24 mouse cellular contexts compared by ENCODE assay signal in genomic region chr9:70598271-70598670, GRCm38 (mm10). TPM values are rescaled to one million over a fixed set of nuclear protein-coding genes. Genes with fewer than 3 reads are reported as not detected.
A peak's percentile ranks its signal among the peaks of the same experiment; 100 is the strongest.
DNase-seq lines count a peak whose midpoint lies in the region; ATAC-seq lines count a peak whose summit lies in the region.
"Had no signal": no experiment of that assay in that cellular context is flagged by ENCODE, and none has a peak within 500 bp of the region (broad histone marks: within the 10 kb centered on the region; RNA-seq: fewer than 3 reads in every experiment).

No protein-coding gene starts in this region.

- 83% methylated on average over 2 of the region's 2 CpGs for WGBS in kidney, embryonic 15.5 days
- 92% methylated on average over 2 of the region's 2 CpGs for WGBS in kidney, embryonic 16.5 days
- 89% methylated on average over 2 of the region's 2 CpGs for WGBS in kidney, embryonic 14.5 days

- peaks cover 46% of the 10 kb centered on the region for H3K36me3 ChIP-seq in kidney, embryonic 15.5 days
- peaks cover 17% of the 10 kb centered on the region for H3K36me3 ChIP-seq in kidney, embryonic 16.5 days (ENCODE audit: insufficient read depth, low read length)
- H3K36me3 ChIP-seq in kidney, embryonic 14.5 days (ENCODE audit: control insufficient read depth, insufficient read depth, low read length), result peaks cover 17% of the 10 kb centered on the region; the same call in 1 of the 2 replicates

- no peaks in the 10 kb centered on the region for H3K9me3 ChIP-seq in kidney, embryonic 15.5 days (replicated peaks)
- H3K9me3 ChIP-seq in kidney, embryonic 16.5 days (ENCODE audit: low read length), result no peaks in the 10 kb centered on the region
- no peaks in the 10 kb centered on the region for H3K9me3 ChIP-seq in kidney, embryonic 14.5 days (ENCODE audit: control insufficient read depth, low read length)
- H3K9me3 ChIP-seq: embryonic facial prominence, embryonic 10.5 days; embryonic facial prominence, embryonic 12.5 days; forebrain, embryonic 13.5 days; forebrain, embryonic 15.5 days; G1E had no signal

- DNase-seq in kidney, adult 11 months, result peak; percentile 12
- peak; percentile 63 for DNase-seq in kidney, adult 9 months
- DNase-seq in kidney, postnatal 14 days, result peak; percentile 9
- DNase-seq: adrenal gland, adult 8-10 months; adrenal gland, postnatal 14 days; adrenal gland, postnatal 36 days; B cell, adult 2 months; cerebellum, adult 11-12 months; cerebellum, adult 2 months; cerebellum, adult 9-10 months; cerebellum, postnatal 10 days; cerebellum, postnatal 25 days had no signal

- no peak overlapping the region for H3K4me2 ChIP-seq in kidney, embryonic 15.5 days
- H3K4me2 ChIP-seq in kidney, embryonic 16.5 days (replicated peaks; ENCODE audit: low read depth, low read length), result no peak overlapping the region
- no peak overlapping the region for H3K4me2 ChIP-seq in kidney, embryonic 14.5 days (replicated peaks; ENCODE audit: low read depth, low read length)
- H3K4me2 ChIP-seq: embryonic facial prominence, embryonic 12.5 days; forebrain, embryonic 13.5 days; forebrain, embryonic 15.5 days had no signal

- ATAC-seq in kidney, embryonic 15.5 days (replicated peaks; ENCODE audit: low FRiP score), result no peak
- no peak for ATAC-seq in kidney, embryonic 16.5 days (ENCODE audit: low FRiP score, low TSS enrichment)
- ATAC-seq in kidney, embryonic 14.5 days (ENCODE audit: low FRiP score, low TSS enrichment), result no peak
- ATAC-seq: activated CD4-positive, CD25-positive, alpha-beta regulatory T cell, adult 4 months; CD4-positive, CD25-positive, alpha-beta regulatory T cell, adult 4 months; forebrain, embryonic 13.5 days; forebrain, embryonic 15.5 days; Patski had no signal

- no peak overlapping the region for H3K9ac ChIP-seq in kidney, embryonic 15.5 days
- no peak overlapping the region for H3K9ac ChIP-seq in kidney, embryonic 16.5 days (replicated peaks; ENCODE audit: low read length)
- H3K9ac ChIP-seq in kidney, embryonic 14.5 days (ENCODE audit: low read depth, low read length), result no peak overlapping the region
- H3K9ac ChIP-seq: embryonic facial prominence, embryonic 12.5 days; forebrain, embryonic 13.5 days; forebrain, embryonic 15.5 days had no signal

- H3K27ac ChIP-seq in kidney, embryonic 15.5 days, result no peak overlapping the region
- no peak overlapping the region for H3K27ac ChIP-seq in kidney, embryonic 16.5 days (ENCODE audit: low read length)
- no peak overlapping the region for H3K27ac ChIP-seq in kidney, embryonic 14.5 days (ENCODE audit: low read depth, low read length)
- H3K27ac ChIP-seq: embryonic facial prominence, embryonic 10.5 days; embryonic facial prominence, embryonic 12.5 days; forebrain, embryonic 13.5 days; forebrain, embryonic 15.5 days had no signal

- H3K27me3 ChIP-seq in kidney, embryonic 15.5 days, result no peaks in the 10 kb centered on the region
- no peaks in the 10 kb centered on the region for H3K27me3 ChIP-seq in kidney, embryonic 16.5 days (ENCODE audit: insufficient read depth, low read length)
- no peaks in the 10 kb centered on the region for H3K27me3 ChIP-seq in kidney, embryonic 14.5 days (ENCODE audit: control insufficient read depth, insufficient read depth, low read length)
- H3K27me3 ChIP-seq: CH12.LX; embryonic facial prominence, embryonic 12.5 days; forebrain, embryonic 13.5 days; forebrain, embryonic 15.5 days; Patski had no signal

- H3K4me1 ChIP-seq in kidney, embryonic 15.5 days, result no peaks in the 10 kb centered on the region
- no peaks in the 10 kb centered on the region for H3K4me1 ChIP-seq in kidney, embryonic 16.5 days (ENCODE audit: insufficient read depth, low read length)
- H3K4me1 ChIP-seq in kidney, embryonic 14.5 days (ENCODE audit: control insufficient read depth, insufficient read depth, low read length), result no peaks in the 10 kb centered on the region
- H3K4me1 ChIP-seq: embryonic facial prominence, embryonic 10.5 days; embryonic facial prominence, embryonic 12.5 days; forebrain, embryonic 13.5 days; forebrain, embryonic 15.5 days had no signal

- H3K4me3 ChIP-seq in kidney, embryonic 15.5 days (replicated peaks), result no peak overlapping the region
- no peak overlapping the region for H3K4me3 ChIP-seq in kidney, embryonic 16.5 days (ENCODE audit: low read length)
- no peak overlapping the region for H3K4me3 ChIP-seq in kidney, embryonic 14.5 days (ENCODE audit: low read length)
- H3K4me3 ChIP-seq: embryonic facial prominence, embryonic 10.5 days; embryonic facial prominence, embryonic 12.5 days; forebrain, embryonic 13.5 days; forebrain, embryonic 15.5 days had no signal

RNA-seq across cellular contexts. Expression of gene Sltm, which starts 55.7 kb away (rescaled TPM):
- 55.9 and 63.1 TPM in 2 replicates for polyA plus RNA-seq in kidney, embryonic 15.5 days (2015; fragmentation: Nextera tagmentation; extraction: Ambion mirVana)
- polyA plus RNA-seq in kidney, embryonic 16.5 days (2015; fragmentation: Nextera tagmentation; extraction: Ambion mirVana), result 49.2 and 63.8 TPM in 2 replicates
- polyA plus RNA-seq in kidney, embryonic 14.5 days (2014; fragmentation: Nextera tagmentation; extraction: Ambion mirVana), result 64.9 and 71.6 TPM in 2 replicates

RNA-seq across cellular contexts. Expression of gene Gm10642, which starts 57.8 kb away (rescaled TPM):
- polyA plus RNA-seq in kidney, embryonic 15.5 days (2015; fragmentation: Nextera tagmentation; extraction: Ambion mirVana), result 0.10 and 0.57 TPM in 2 replicates
- polyA plus RNA-seq in kidney, embryonic 16.5 days (2015; fragmentation: Nextera tagmentation; extraction: Ambion mirVana), result 0.17 and 0.36 TPM in 2 replicates
- polyA plus RNA-seq in kidney, embryonic 14.5 days (2014; fragmentation: Nextera tagmentation; extraction: Ambion mirVana), result 0.24 TPM in 1 of 2 replicates, not detected in the other

RNA-seq across cellular contexts. Expression of gene Mindy2, which starts 58.7 kb away (rescaled TPM):
- polyA plus RNA-seq in kidney, embryonic 15.5 days (2015; fragmentation: Nextera tagmentation; extraction: Ambion mirVana), result 10.2 and 11.4 TPM in 2 replicates
- polyA plus RNA-seq in kidney, embryonic 16.5 days (2015; fragmentation: Nextera tagmentation; extraction: Ambion mirVana), result 8.8 and 10.3 TPM in 2 replicates
- 11.6 and 11.8 TPM in 2 replicates for polyA plus RNA-seq in kidney, embryonic 14.5 days (2014; fragmentation: Nextera tagmentation; extraction: Ambion mirVana)

Comparison
In these comparisons a context has a peak if more than half of its experiments do, and no peak if none do; other contexts are left out.
1. DNase-seq: peak in every context shown above with its lines; median percentile 63 in kidney, adult 9 months; 12 in kidney, adult 11 months; 9 in kidney, postnatal 14 days.